Mouse (Mus musculus) ES-E14 (cell line): ENCODE data around the gene Aqp9.

Source experiments
- HCFC1 ChIP-seq: IDR thresholded peaks from 2 replicates; pipeline ENCODE4 v1.6.1; 2012; ENCODE audit warnings: low read length, inconsistent platforms, borderline replicate concordance; ENCODE audit not compliant: insufficient read depth
- ZC3H11A ChIP-seq: IDR thresholded peaks from 2 replicates; pipeline ENCODE4 v1.6.1; 2012; ENCODE audit warnings: low read depth, mild to moderate bottlenecking, inconsistent platforms, low read length, borderline replicate concordance
- ZNF384 ChIP-seq: IDR thresholded peaks from 2 replicates; pipeline ENCODE4 v1.6.1; 2012; ENCODE audit warnings: low read depth, low read length, inconsistent platforms

- TF ChIP-seq HCFC1 (no peak), ZC3H11A (no peak), ZNF384 (no peak)
Measured at GRCm38 (mm10) chr9:71209299-71209698, 40.8 kb upstream of the Aqp9 start.
